Mouse (Mus musculus): ENCODE results near the gene Bag5.

DNA sequence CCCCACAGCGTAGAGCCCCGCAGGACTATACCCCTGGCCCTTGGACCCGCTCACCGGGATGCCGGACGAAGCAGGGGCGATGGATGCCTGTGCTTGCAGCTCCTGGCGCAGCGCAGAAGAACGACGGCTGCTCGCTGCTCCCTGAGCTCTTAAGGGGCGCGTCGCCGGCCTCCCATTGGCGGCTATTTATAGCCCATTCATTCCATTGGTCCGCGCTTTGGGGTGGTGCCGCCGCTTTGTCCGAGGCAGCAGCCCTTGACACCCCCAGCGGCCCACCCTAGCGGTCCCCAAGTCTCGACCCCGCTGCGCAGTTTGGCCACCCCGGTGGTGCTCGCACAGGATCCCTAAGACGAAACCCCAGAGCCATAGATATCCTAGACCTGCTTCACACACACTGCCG lies 40.9 kb downstream of the Bag5 start, which contains the start of gene Ckb:
- no peak for TF ChIP-seq CTCF (IDR thresholded peaks at IDR 0.05; ENCODE audit: low read depth)
- no peak for TF ChIP-seq EP300 (IDR thresholded peaks at IDR 0.05; ENCODE audit: low read depth)

Measured in liver, embryonic 14.5 days (tissue).